Mouse (Mus musculus): ENCODE results near the gene Limch1.
A peak's percentile ranks its signal among the peaks of the same experiment; 100 is the strongest.

Gene Limch1

GRCm38 (mm10) chr5:66968059-66968833 is 222.6 kb downstream of the Limch1 start:
- no peak for DNase-seq (ENCODE audit: low spot score in 2 of 2)

- no peak for DNase-seq (ENCODE audit: low spot score in 2 of 2)
Observed at GRCm38 (mm10) chr5:66968925-66969711, 223.5 kb downstream of the Limch1 start.

- no peak for DNase-seq (ENCODE audit: low spot score in 2 of 2)
Observed at GRCm38 (mm10) chr5:66975621-66976020, 230.0 kb downstream of the Limch1 start.

- DNase-seq (ENCODE audit: low spot score in 2 of 2), result peak in 1 of 2 experiments; percentile 5
Observed at GRCm38 (mm10) chr5:66979332-66980218, 233.9 kb downstream of the Limch1 start.

GRCm38 (mm10) chr5:66980862-66981261 is 235.2 kb downstream of the Limch1 start:
- no peak for DNase-seq (ENCODE audit: low spot score in 2 of 2)

- DNase-seq (ENCODE audit: low spot score in 2 of 2), result no peak
Observed at GRCm38 (mm10) chr5:66983104-66983503, 237.5 kb downstream of the Limch1 start.

- no peak for DNase-seq (ENCODE audit: low spot score in 2 of 2)
Observed at GRCm38 (mm10) chr5:66988926-66989325, 243.3 kb downstream of the Limch1 start.

GRCm38 (mm10) chr5:66989531-66989930 is 243.9 kb downstream of the Limch1 start:
- no peak for DNase-seq (ENCODE audit: low spot score in 2 of 2)

- no peak for DNase-seq (ENCODE audit: low spot score in 2 of 2)
Observed at GRCm38 (mm10) chr5:66992401-66992800, 246.8 kb downstream of the Limch1 start.

GRCm38 (mm10) chr5:66993076-66993475 is 247.4 kb downstream of the Limch1 start:
- DNase-seq (ENCODE audit: low spot score in 2 of 2), result no peak

GRCm38 (mm10) chr5:66996124-66996523 is 250.5 kb downstream of the Limch1 start:
- DNase-seq (ENCODE audit: low spot score in 2 of 2), result no peak

GRCm38 (mm10) chr5:66996886-66997599 is 251.4 kb downstream of the Limch1 start:
- peak; percentile 40 to 57 for DNase-seq (ENCODE audit: low spot score in 2 of 2)

- DNase-seq (ENCODE audit: low spot score in 2 of 2), result no peak
Observed at GRCm38 (mm10) chr5:66997600-66997930, 251.9 kb downstream of the Limch1 start.

- no peak for DNase-seq (ENCODE audit: low spot score in 2 of 2)
Observed at GRCm38 (mm10) chr5:66998341-66998740, 252.7 kb downstream of the Limch1 start.

- no peak for DNase-seq (ENCODE audit: low spot score in 2 of 2)
Observed at GRCm38 (mm10) chr5:67002346-67002745, 256.7 kb downstream of the Limch1 start.

- no peak for DNase-seq (ENCODE audit: low spot score in 2 of 2)
Observed at GRCm38 (mm10) chr5:67004619-67005018, 259.0 kb downstream of the Limch1 start.

- DNase-seq (ENCODE audit: low spot score in 2 of 2), result no peak
Observed at GRCm38 (mm10) chr5:67011043-67011870, 265.6 kb downstream of the Limch1 start.

- DNase-seq (ENCODE audit: low spot score in 2 of 2), result no peak
Observed at GRCm38 (mm10) chr5:67011985-67012384, 266.4 kb downstream of the Limch1 start.

GRCm38 (mm10) chr5:67013926-67014325 is 268.3 kb downstream of the Limch1 start:
- DNase-seq (ENCODE audit: low spot score in 2 of 2), result no peak

GRCm38 (mm10) chr5:67016450-67016849 is 270.8 kb downstream of the Limch1 start:
- peak; percentile 52 to 58 for DNase-seq (ENCODE audit: low spot score in 2 of 2)
